Mouse (Mus musculus): Measurements from ENCODE around the gene Pgm5. TPM values are rescaled to one million over a fixed set of nuclear protein-coding genes. Genes with fewer than 3 reads are reported as not detected.
A peak's percentile ranks its signal among the peaks of the same experiment; 100 is the strongest.

Gene Pgm5
- polyA plus RNA-seq, 2 experiments: 0.08 to 0.28 TPM

GRCm38 (mm10) chr19:24897896-24898736 lies 36.5 kb upstream of the Pgm5 start:
- peaks cover 71% of the 10 kb centered on the region for H3K27me3 ChIP-seq (ENCODE audit: control insufficient read depth, insufficient read depth, low read length)
- no peaks in the 10 kb centered on the region for H3K9me3 ChIP-seq (ENCODE audit: control insufficient read depth, low read length)
- no peak overlapping the region for H3K9ac ChIP-seq (replicated peaks)
- no peak overlapping the region for H3K4me3 ChIP-seq (ENCODE audit: insufficient read depth in 1 of 2, low read depth in 2 of 2, low read length in 2 of 2)
- 3% methylated on average over 20 of the region's 20 CpGs for WGBS (ENCODE audit: insufficient replicate concordance)
- no peak for DNase-seq (ENCODE audit: low read depth in 3 of 3, low spot score in 3 of 3)
- H3K4me2 ChIP-seq (ENCODE audit: low read depth): no peak overlapping the region
- no peak for TF ChIP-seq CTCF (IDR thresholded peaks at IDR 0.05; ENCODE audit: low read depth)
- no peak for TF ChIP-seq EP300 (IDR thresholded peaks at IDR 0.05; ENCODE audit: low read depth)
- H3K4me1 ChIP-seq (replicated peaks; ENCODE audit: control insufficient read depth in 2 of 2, insufficient read depth in 2 of 2, low read length in 1 of 2): no peaks in the 10 kb centered on the region
- H3K36me3 ChIP-seq (replicated peaks; ENCODE audit: control insufficient read depth, insufficient read depth, low read depth): no peaks in the 10 kb centered on the region
- no peak overlapping the region for H3K27ac ChIP-seq
- ATAC-seq (ENCODE audit: insufficient read depth): no peak

DNA sequence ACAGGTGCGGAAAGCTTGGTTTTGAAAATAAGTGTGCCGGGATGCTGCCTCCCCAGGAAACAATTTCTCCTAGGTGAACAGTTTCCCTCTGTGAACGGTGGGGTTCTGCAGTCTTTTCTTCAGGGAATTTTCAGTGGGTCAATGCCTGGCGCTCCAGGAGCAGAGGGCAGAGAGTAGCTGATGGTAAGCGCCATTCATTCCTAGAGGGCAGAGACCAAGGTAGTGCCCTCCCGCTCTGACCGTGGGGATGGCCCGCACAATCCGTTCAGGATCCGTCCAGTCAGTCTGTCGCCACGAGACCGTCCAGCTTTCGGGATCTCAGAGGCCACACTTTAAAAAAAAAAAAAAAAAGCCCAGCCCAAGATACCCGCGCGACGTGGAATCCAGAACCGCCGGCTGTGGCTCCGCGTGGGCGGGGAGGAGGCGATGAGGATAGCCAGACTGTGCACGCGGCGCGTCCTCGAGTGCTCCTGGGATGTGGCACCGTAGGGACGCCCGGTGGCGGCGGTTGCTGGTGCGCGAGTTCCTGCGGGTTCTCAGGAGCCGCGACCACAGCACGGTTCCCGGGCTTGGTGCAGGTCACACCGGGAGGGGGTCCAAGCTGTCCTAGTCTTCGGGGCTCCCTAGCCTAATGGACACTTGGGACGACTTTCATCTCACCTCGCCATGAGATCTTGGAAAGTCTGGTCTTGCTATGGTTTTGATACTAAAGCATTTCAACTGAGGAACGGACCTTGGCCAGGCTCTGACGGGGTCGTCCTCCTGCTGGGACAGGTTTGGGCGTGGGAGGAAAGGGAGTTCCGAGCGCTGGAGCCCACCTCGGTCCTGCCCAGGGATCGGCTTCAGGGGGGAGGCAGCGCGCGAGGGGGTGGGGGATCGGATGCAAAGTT lies 35.6 kb upstream of the Pgm5 start:
- no peaks in the 10 kb centered on the region for H3K36me3 ChIP-seq (replicated peaks; ENCODE audit: control insufficient read depth, insufficient read depth, low read depth)
- DNase-seq (ENCODE audit: low read depth in 3 of 3, low spot score in 3 of 3) (no peak), ATAC-seq (ENCODE audit: insufficient read depth) (no peak)
- H3K9ac ChIP-seq (replicated peaks): no peak overlapping the region
- 2% methylated on average over 57 of the region's 57 CpGs for WGBS (ENCODE audit: insufficient replicate concordance)
- H3K4me2 ChIP-seq (ENCODE audit: low read depth): no peak overlapping the region
- H3K9me3 ChIP-seq (ENCODE audit: control insufficient read depth, low read length): no peaks in the 10 kb centered on the region
- H3K27ac ChIP-seq: no peak overlapping the region
- H3K4me1 ChIP-seq (replicated peaks; ENCODE audit: control insufficient read depth in 2 of 2, insufficient read depth in 2 of 2, low read length in 1 of 2): no peaks in the 10 kb centered on the region
- TF ChIP-seq CTCF (IDR thresholded peaks at IDR 0.05; ENCODE audit: low read depth): no peak
- no peak for TF ChIP-seq EP300 (IDR thresholded peaks at IDR 0.05; ENCODE audit: low read depth)
- no peak overlapping the region for H3K4me3 ChIP-seq (ENCODE audit: insufficient read depth in 1 of 2, low read depth in 2 of 2, low read length in 2 of 2)
- peaks cover 62% of the 10 kb centered on the region for H3K27me3 ChIP-seq (ENCODE audit: control insufficient read depth, insufficient read depth, low read length)

DNA sequence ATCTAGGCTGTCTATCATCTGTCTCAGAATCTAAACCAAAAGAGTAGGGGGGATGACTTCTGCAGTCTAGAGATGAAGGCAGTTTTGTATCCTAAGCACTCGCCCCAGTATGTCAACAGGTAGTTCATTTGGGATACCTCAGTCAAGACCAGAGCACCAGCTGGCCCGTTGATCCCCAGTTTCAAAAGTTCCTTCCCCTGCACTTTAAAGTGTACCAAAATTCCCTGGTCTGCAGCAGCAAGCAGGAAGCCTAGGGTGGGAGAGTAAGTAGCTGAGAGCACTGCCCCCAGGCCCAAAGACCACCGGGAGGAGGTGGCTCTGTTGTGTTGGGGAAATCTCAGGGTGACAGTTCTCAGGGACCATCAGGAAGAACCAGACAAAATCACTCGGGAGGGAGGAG lies 34.9 kb upstream of the Pgm5 start:
- Histone ChIP-seq H3K27ac (no peak overlapping the region), H3K36me3 (replicated peaks; ENCODE audit: control insufficient read depth, insufficient read depth, low read depth) (no peaks in the 10 kb centered on the region), H3K27me3 (ENCODE audit: control insufficient read depth, insufficient read depth, low read length) (peaks cover 55% of the 10 kb centered on the region), H3K4me1 (replicated peaks; ENCODE audit: control insufficient read depth in 2 of 2, insufficient read depth in 2 of 2, low read length in 1 of 2) (no peaks in the 10 kb centered on the region), H3K4me2 (ENCODE audit: low read depth) (no peak overlapping the region), H3K4me3 (ENCODE audit: insufficient read depth in 1 of 2, low read depth in 2 of 2, low read length in 2 of 2) (no peak overlapping the region), H3K9ac (replicated peaks) (no peak overlapping the region), H3K9me3 (ENCODE audit: control insufficient read depth, low read length) (no peaks in the 10 kb centered on the region)
- no peak for ATAC-seq (ENCODE audit: insufficient read depth)
- DNase-seq (ENCODE audit: low read depth in 3 of 3, low spot score in 3 of 3): no peak
- no peak for TF ChIP-seq CTCF (IDR thresholded peaks at IDR 0.05; ENCODE audit: low read depth)
- no peak for TF ChIP-seq EP300 (IDR thresholded peaks at IDR 0.05; ENCODE audit: low read depth)
- WGBS (ENCODE audit: insufficient replicate concordance): 16% methylated on average over 4 of the region's 4 CpGs

- no peak overlapping the region for H3K4me2 ChIP-seq (ENCODE audit: low read depth)
- no peak overlapping the region for H3K4me3 ChIP-seq (ENCODE audit: insufficient read depth in 1 of 2, low read depth in 2 of 2, low read length in 2 of 2)
- no peak overlapping the region for H3K27ac ChIP-seq
- no peaks in the 10 kb centered on the region for H3K36me3 ChIP-seq (replicated peaks; ENCODE audit: control insufficient read depth, insufficient read depth, low read depth)
- DNase-seq (ENCODE audit: low read depth in 3 of 3, low spot score in 3 of 3) (no peak), ATAC-seq (ENCODE audit: insufficient read depth) (no peak)
- H3K9me3 ChIP-seq (ENCODE audit: control insufficient read depth, low read length): no peaks in the 10 kb centered on the region
- 49% methylated on average over 3 of the region's 3 CpGs for WGBS (ENCODE audit: insufficient replicate concordance)
- TF ChIP-seq CTCF (IDR thresholded peaks at IDR 0.05; ENCODE audit: low read depth) (no peak), EP300 (IDR thresholded peaks at IDR 0.05; ENCODE audit: low read depth) (no peak)
- no peak overlapping the region for H3K9ac ChIP-seq (replicated peaks)
- no peaks in the 10 kb centered on the region for H3K27me3 ChIP-seq (ENCODE audit: control insufficient read depth, insufficient read depth, low read length)
- no peaks in the 10 kb centered on the region for H3K4me1 ChIP-seq (replicated peaks; ENCODE audit: control insufficient read depth in 2 of 2, insufficient read depth in 2 of 2, low read length in 1 of 2)
Observed at GRCm38 (mm10) chr19:24886888-24887287, 25.2 kb upstream of the Pgm5 start.

DNA sequence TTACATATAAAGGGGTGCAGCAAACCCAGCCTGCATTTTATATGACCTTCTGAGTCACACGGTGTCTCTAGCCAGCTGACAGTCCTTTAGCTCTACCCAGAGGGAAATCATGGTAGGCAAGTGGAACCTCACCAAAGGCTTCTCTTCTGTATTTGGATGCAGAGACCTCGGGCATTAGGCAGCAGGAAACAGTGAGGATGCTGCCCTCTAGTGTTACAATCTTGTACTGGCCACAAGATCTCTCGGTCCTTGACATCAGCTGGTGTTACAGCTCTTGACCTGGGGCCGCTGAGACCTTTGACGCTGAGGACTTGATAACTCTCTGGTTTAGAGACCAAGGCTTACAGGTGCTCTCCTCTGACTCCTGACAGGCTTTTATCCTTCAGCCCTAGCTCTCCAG lies 23.8 kb upstream of the Pgm5 start:
- H3K9me3 ChIP-seq (ENCODE audit: control insufficient read depth, low read length): no peaks in the 10 kb centered on the region
- no peak overlapping the region for H3K9ac ChIP-seq (replicated peaks)
- no peaks in the 10 kb centered on the region for H3K36me3 ChIP-seq (replicated peaks; ENCODE audit: control insufficient read depth, insufficient read depth, low read depth)
- no peak overlapping the region for H3K4me3 ChIP-seq (ENCODE audit: insufficient read depth in 1 of 2, low read depth in 2 of 2, low read length in 2 of 2)
- no peak overlapping the region for H3K4me2 ChIP-seq (ENCODE audit: low read depth)
- DNase-seq (ENCODE audit: low read depth in 3 of 3, low spot score in 3 of 3) (no peak), ATAC-seq (ENCODE audit: insufficient read depth) (no peak)
- no peak overlapping the region for H3K27ac ChIP-seq
- no peaks in the 10 kb centered on the region for H3K4me1 ChIP-seq (replicated peaks; ENCODE audit: control insufficient read depth in 2 of 2, insufficient read depth in 2 of 2, low read length in 1 of 2)
- no peaks in the 10 kb centered on the region for H3K27me3 ChIP-seq (ENCODE audit: control insufficient read depth, insufficient read depth, low read length)
- TF ChIP-seq EP300 (IDR thresholded peaks at IDR 0.05; ENCODE audit: low read depth) (no peak), CTCF (IDR thresholded peaks at IDR 0.05; ENCODE audit: low read depth) (peak; percentile 84)
- 7% methylated on average over 5 of the region's 5 CpGs for WGBS (ENCODE audit: insufficient replicate concordance)
